Mouse (Mus musculus) macrophage (primary cell): ENCODE measurements around the gene Stim2. TPM values are rescaled to one million over a fixed set of nuclear protein-coding genes. Genes with fewer than 3 reads are reported as not detected.

Experiments
- H3K27ac ChIP-seq: fragments of 350-480 bp; formaldehyde crosslinking; 2 replicates; pipeline ENCODE4 v1.9.0; 2021
- H3K36me3 ChIP-seq: fragments of 350-480 bp; formaldehyde crosslinking; 2 replicates; pipeline ENCODE4 v1.9.0; 2021; ENCODE audit errors: inconsistent target
- H3K4me3 ChIP-seq: fragments of 350-480 bp; formaldehyde crosslinking; 2 replicates; pipeline ENCODE4 v1.9.0; 2021; ENCODE audit errors: inconsistent target
- H3K79me2 ChIP-seq: fragments of 350-480 bp; formaldehyde crosslinking; 2 replicates; pipeline ENCODE4 v1.9.0; 2021; ENCODE audit errors: inconsistent target
- WGBS: methylation state at CpG from one replicate; pipeline ENCODE4 v1.1.7; 2026; ENCODE audit warnings: inconsistent platforms; ENCODE audit not compliant: missing documents; 5-methylcytosine and 5-hydroxymethylcytosine counted together
- polyA plus RNA-seq: library from polyadenylated mRNA; stranded (reverse); fragments of 250-400 nt; gene quantifications from 3 replicates; pipeline ENCODE4 v1.2.4, GENCODE M21; 2018; ENCODE audit warnings: inconsistent platforms

Stim2 gene
- polyA plus RNA-seq, 1 experiment from 2014 or later = 15.3 TPM

DNA sequence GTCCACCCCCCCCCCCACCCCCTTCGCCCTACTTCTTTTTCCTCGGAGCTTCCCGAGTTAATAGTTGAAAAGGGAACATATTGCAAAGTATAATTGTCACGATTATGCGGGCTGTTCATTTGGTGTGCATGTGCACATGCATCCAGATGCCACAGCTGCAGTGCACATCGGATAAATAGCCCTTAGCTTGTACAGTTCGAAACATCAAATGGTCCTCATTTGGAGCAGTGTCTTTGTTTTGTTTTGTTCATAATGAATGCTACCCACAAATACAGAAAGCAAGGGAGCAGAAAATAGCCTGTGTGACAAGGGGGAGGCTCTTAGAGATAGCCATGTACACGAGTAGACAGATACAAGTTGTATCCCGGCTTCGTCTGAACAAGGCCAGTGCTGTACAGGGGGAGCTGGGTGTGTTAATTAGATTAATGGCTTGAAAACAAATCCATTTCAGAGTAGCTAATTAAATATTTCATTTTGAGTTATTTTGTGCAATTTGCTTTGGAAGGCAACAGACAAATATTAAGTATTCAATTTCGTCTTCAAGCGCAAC, 157.0 kb downstream of the Stim2 start:
- no peaks in the 10 kb centered on the region for H3K36me3 ChIP-seq
- H3K4me3 ChIP-seq = no peak overlapping the region
- H3K27ac ChIP-seq = no peak overlapping the region
- H3K79me2 ChIP-seq = no peaks in the 10 kb centered on the region
- 62% methylated on average over 12 of the region's 12 CpGs for WGBS

GRCm38 (mm10) chr5:54155916-54156315, 157.6 kb downstream of the Stim2 start:
- no peak overlapping the region for H3K27ac ChIP-seq
- H3K79me2 ChIP-seq = no peaks in the 10 kb centered on the region
- H3K4me3 ChIP-seq = no peak overlapping the region
- H3K36me3 ChIP-seq = no peaks in the 10 kb centered on the region
- WGBS = 95% methylated on average over 4 of the region's 4 CpGs

DNA sequence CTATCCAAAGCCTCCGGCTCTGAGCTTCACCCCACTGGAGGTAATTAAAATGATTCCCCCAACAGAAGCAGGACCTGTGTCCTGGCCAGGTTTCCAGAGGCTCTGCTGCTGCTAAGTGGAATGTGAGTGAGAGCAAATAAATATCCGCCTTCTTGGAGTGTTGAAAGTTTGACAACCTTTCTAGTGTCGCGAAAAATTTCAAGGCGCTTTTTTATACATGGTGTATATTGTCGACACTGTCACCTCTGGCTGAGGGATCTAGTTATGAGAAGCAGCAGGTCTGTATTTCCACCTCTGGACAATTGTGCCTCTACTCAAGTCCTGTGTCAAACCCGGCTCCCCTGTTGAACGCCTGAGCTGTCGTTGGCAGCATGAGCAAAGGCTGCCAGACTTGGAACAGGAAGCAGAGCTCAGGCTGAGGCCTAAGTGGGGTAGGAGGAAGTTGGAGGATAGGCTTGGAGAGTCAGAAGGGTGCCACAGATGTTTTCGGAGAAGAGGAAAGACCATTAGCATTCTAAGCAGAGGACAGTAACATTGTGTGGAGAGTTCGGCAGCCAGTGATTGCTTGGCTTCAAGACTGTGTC, 158.7 kb downstream of the Stim2 start:
- WGBS = 52% methylated on average over 11 of the region's 11 CpGs
- Histone ChIP-seq H3K4me3 (no peak overlapping the region), H3K27ac (no peak overlapping the region), H3K79me2 (no peaks in the 10 kb centered on the region), H3K36me3 (no peaks in the 10 kb centered on the region)

DNA sequence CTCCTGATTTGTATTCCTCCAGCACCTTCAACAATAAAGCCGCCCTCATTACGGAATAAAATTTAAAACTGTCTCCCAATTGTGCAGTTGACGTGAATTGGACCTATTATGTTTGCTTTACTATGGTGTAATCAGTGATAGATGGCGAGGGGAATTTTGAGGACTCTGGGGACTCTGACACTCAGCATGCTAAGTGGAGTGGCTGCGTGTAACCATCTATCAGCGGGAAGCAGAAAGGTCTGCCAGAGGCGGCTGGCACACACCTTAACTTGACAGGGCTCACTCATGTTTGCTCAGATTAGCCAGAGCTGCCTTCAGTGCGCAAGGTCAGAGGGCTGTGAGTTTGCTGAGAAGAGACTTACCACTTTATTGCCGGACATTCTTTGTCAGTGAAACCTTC, 159.9 kb downstream of the Stim2 start:
- WGBS = 93% methylated on average over 9 of the region's 9 CpGs
- Histone ChIP-seq H3K79me2 (no peaks in the 10 kb centered on the region), H3K27ac (no peak overlapping the region), H3K4me3 (no peak overlapping the region), H3K36me3 (no peaks in the 10 kb centered on the region)

GRCm38 (mm10) chr5:54159156-54159793, 161.0 kb downstream of the Stim2 start:
- 74% methylated on average over 6 of the region's 6 CpGs for whole genome bisulfite sequencing
- Histone ChIP-seq H3K27ac (no peak overlapping the region), H3K4me3 (no peak overlapping the region), H3K36me3 (no peaks in the 10 kb centered on the region), H3K79me2 (no peaks in the 10 kb centered on the region)

- Histone ChIP-seq H3K36me3 (no peaks in the 10 kb centered on the region), H3K79me2 (no peaks in the 10 kb centered on the region), H3K27ac (no peak overlapping the region), H3K4me3 (no peak overlapping the region)
- 100% methylated on average over 4 of the region's 4 CpGs for WGBS
These were observed 162.3 kb downstream of the Stim2 start for GRCm38 (mm10) chr5:54160561-54160960.

GRCm38 (mm10) chr5:54163890-54164289, 165.6 kb downstream of the Stim2 start:
- Histone ChIP-seq H3K27ac (no peak overlapping the region), H3K36me3 (no peaks in the 10 kb centered on the region), H3K79me2 (no peaks in the 10 kb centered on the region), H3K4me3 (no peak overlapping the region)
- WGBS = 66% methylated on average over 4 of the region's 4 CpGs

Other genes with a start within 250 kb of the Stim2 start
- gene Tbc1d19, start 188.9 kb upstream of the Stim2 start, polyA plus RNA-seq = 14.0 to 24.8 TPM (median 14.3 TPM) in 3 replicates